Mouse (Mus musculus) layer of hippocampus, adult 8-10 months (tissue): ENCODE measurements at regions not wholly inside any gene's neighbourhood (a gene's known extent, or its start where the extent isn't known, plus 50 kb on each side); places are given as distances from the start of the nearest gene placed in this dataset.

ENCODE experiments used
- DNase-seq, 2 experiments: peaks; one replicate each; pipeline ENCODE4 v3.0.0; 2022; ENCODE audit warnings: low spot score in 2 of 2

DNA sequence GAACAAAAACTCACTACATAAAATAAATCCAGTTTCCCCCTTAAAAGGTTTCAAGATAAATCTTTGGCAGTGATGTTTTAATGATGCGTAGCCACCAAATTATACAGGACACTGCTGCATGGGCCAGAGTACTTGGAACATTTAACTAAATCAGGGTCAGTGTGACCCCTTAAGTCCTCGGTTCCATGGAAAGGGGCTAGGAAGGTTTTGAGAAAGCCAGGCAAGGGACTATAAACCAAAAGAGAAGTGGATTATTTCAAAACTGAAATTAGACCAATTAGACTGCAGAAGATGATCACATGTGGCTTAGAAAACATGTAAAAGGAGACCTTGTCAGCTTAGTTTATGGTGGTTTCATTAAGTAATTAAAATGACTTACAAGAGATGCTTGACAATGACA, 276.6 kb upstream of the N6amt1 start:
- no peak for DNase-seq

DNA sequence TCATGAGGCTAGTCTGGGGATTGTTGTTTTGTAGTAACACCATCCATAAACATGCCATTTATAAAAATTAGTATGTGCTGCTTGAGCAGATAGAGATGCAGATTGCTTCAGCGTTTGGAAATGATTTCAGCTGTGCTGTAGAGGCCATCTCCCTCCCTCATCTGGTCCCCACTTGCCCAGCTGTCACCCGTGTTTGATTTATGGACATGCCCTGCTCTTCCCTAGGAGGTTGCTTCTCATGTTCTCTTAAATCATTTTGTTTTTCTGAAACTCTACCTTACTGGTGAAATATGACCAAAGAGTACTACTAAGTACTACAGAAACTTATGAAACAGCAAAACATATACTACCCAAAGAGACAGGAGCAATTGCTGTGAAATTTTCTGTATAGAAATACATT, 284.7 kb upstream of the N6amt1 start:
- no peak for DNase-seq

DNA sequence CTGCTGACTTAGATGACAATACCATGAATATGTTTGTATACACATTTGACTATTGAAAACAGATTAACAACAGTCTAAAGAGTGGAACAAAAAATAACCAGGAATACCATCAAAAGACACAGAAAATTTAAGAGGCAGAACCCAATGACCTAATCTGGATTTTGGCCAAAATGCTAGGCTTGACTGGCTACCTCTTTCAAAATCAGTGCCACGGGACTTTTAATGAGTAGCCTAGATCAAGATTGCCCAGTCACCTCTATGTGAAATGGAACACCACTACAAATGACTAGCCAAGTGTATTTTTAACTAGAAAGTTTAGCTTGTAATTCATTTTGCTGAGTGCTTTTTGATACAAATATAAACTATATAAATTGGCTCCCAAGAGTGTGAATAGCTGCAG, 286.0 kb upstream of the N6amt1 start:
- DNase-seq: no peak

DNA sequence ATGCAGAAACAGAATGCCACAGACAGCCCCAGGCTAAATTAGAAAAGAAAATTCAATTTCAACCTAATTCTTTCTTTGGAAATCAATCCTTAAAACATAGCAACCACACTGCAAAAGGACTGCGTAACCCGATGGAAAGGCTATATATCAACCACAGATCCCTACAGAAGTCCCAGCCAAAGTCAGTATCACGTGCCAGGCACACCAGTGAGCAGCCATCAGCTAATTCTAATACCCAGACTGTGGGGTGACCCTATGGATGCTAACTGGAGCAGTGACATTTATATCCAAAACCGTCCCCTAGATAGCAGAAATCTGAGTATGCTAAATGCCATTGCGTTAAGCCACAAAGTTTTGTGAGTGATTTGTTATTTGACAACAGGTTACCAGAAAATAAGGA, 286.5 kb upstream of the N6amt1 start:
- no peak for DNase-seq

DNA sequence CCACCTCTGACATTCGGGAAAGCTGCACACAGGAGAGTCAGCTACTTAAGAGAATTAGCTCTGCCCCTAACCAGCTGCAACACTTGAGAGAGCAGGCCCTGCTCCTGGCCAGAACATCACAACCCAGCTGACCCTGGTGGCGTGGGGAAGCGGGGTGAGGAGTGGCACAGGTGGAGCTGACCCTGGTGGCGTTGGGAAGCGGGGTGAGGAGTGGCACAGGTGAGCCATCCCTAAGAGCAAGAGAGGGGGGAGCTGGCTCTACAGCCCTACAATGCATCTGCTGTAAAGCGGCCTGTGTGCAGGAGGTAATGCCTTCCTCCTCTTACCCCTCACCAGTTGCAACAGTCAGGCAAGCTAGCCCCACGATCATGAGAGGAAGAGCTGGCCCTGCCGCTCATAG, 293.5 kb upstream of the N6amt1 start:
- DNase-seq: no peak

DNA sequence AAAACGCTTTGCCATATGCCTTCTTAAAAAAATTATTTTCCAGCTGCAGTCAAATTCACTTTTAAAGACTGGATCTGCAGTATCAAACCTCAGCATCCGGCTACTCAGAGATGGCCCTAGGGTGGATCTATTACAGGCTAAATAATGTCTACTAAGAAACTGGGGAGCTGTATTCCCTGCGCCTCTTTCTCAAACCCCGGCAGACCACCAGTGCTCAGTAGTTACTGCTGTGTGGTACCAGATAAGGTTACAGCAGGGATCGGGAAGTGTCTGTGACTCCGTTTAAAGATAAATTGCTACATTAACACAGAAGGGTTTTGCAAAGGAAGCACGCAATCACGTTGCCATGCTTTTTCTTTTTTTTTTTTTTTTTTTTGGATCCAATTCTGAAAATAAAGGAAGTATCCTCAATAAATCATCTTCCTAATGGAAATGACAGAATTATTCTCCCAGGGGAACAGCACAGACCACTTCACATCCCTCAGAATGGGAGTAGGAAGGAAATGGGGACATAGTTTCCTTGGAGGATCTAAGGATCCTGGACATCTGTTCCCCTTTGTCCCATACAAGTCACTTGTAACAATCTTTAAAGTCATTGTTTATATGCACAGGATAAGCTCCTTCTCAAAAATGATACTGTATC, 304.1 kb upstream of the N6amt1 start:
- no peak for DNase-seq

DNA sequence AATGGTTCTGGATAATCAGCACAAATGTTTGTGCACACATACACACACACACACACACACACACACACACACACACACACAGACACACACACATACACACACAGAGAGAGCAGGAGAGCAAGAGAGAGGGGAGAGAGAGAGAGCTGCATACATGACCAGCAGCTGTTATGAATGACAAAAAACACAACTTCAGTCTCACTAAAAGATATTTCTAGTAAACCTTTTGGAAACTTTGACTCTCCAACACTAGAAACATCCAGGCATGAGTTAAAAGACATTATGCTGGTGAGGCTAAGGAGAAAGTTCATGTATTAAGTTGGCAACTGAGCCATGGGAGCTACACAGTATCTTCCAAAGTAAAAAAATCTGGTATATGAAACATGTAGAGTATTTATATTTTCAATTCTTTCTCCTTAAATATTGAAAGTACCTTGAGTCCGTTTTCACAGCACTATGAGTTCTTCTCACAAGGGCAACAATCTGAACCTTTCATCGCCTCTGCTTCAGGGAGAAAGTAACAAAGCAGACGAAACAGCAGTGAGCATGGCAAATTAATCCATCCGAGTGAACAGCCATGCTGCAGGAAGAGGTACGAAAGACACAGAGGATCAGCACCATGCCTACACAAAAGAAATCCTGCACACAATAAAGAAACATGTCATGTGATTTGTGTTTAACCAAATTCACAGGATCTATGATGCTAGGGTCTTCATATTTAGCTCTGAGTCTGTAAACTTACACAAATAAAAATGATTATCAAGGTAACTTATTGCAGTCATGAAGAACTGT, 309.0 kb upstream of the N6amt1 start:
- no peak for DNase-seq

DNA sequence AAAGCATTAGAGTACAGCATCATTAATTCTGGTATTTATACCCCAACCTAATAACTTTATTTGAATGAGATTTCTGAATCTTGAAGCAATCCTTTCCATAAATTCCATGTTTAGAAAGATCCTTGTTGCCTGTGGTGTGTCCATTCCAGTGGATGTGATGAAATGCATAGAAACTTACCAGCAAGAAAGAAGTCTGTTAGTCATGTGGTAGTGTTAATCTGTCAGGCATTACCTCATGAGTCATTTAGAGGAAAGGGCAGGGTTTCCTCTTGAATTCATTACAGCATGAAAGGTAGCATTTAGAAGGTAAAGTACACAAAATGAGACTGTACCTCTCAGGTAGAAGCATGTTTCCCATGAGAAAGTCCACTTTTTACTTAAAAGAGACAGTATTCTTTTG, 310.3 kb upstream of the N6amt1 start:
- DNase-seq: no peak

DNA sequence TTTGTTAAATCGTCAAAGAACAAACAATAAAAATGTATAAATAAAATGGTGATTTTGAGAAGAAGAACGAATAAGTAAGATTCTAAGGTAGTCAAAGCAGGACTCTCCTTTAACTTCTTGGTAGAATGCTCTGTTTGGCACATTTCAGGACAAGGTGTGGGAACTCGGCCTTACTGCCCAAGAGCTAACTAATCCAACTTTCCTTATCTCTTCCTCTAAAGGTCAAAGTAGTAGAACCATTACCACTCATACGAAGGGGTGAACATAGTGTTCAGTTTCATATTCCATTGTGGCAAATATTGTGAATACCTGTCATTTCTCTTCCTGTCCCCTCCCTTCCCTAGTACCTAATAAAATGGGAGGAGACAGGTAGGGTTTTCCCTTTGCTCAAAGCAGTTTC, 313.6 kb upstream of the N6amt1 start:
- no peak for DNase-seq

DNA sequence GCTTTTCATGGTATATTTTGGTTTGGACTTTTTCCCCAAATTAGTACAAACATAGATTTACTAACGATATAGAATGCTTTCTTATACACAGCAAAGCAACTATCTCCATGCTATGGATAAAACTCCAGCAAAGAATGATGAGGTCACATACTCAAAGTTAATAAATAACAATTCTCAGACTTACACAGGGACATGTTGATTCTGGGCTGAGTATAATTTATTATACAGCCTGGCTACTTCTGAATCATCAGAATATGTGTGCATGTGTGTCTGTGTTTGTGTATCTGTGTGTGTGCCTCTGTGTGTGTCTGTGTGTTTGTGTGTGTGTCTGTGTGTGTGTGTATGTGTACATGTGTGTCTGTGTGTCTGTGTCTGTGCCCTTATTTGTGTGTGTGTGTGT, 314.1 kb upstream of the N6amt1 start:
- no peak for DNase-seq

DNA sequence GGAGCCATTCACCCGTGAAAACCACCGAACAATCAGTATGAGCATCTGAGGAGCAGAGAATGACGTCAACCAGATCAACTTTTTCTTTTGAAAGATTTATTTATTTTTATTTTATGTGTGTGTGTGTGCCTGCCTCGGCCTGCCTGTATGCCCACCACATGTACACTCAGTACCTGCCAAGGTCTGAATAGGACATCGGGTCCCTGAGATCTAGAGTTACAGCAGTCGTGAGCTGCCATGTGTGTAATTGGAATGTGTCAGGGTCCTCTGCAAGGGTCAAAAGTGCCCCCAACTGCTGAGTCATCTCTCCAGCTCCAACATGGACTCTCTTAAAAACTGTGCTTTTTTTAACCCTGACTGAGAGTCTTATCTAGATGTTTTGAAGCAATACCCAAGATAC, 316.9 kb upstream of the N6amt1 start:
- DNase-seq: no peak

DNA sequence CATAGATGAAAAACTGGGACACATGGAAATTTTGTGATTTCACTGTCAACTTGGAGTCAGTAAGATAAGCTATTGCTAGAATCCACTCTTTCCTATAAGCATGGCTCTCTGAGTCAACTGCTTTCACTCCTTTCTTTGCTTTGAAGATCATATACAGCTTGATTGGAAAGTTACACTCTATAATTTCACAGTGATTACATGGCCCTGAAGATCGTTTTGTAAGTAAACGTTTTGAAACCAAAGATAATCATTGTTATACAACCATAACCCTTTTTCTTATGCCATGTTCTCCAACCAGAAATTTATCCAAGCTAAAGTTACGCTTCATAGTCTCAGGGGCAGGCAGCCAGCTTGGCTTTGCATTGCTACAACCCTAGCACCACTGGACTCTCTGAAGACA, 322.1 kb upstream of the N6amt1 start:
- DNase-seq: no peak

DNA sequence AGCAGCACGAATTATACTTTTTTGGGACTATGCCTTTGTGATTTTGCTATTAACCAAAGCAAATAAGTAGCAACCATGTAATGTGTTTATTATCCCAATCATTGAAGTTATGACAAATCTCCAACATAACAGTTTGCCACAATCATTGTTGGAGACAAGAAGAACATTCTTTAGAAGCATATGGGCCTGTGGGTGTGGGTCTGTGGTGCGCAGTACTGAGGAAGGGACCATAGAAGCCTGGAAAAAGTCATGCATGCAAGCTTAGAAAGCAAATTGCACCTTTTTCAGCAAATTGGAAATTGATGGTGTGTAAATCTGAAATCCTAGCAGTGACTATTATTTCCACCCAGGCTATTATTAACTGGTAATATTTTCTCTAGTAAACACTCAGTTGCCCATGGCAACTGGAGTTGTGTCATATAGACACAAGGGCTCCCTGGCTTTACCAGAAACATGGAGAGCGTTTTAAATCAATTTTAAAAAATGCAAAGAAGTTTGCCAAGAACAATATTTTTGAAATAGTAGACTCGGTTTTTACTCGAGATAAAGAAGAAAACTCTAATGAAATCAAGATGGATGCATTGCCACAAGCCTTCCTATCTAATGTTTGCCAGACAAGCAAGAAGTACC, 325.4 kb upstream of the N6amt1 start:
- peak; percentile 13 to 14 for DNase-seq

DNA sequence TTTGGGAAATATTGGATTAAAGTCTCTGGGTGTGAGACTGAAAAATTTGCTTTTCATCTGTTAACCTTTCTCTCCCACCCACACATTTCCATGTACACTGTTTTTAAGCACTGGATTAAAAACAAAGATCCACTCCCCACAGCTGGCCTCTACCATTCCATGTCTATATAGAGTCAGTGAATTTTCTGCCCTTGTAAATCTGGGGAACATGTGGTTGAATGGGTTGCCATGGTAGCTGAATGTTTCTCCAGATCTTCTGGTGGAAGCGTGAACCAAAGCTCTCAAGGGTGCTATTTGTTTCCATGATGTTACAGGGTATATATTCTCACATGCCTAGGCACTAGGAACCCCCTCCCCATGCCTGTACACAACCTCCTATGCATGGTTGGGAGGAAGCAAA, 326.4 kb upstream of the N6amt1 start:
- DNase-seq: no peak

DNA sequence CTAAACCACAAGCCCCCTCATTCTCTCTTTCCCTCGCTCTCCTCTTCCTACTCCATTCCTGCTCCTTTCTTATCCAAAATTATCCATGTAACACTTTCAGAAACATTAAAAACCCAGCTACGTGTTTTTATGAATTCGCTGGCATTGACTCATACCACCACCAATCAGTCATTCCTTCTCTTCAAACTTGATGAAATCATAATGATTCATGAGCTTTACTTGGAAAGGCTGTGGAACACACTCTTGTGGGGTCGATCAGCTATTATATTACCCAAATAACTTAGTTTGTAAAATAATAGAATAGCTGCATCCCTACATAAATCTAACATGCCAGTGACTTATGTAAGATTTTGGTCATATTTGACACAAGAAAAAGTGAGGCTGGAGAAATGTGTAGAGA, 331.9 kb upstream of the N6amt1 start:
- no peak for DNase-seq

DNA sequence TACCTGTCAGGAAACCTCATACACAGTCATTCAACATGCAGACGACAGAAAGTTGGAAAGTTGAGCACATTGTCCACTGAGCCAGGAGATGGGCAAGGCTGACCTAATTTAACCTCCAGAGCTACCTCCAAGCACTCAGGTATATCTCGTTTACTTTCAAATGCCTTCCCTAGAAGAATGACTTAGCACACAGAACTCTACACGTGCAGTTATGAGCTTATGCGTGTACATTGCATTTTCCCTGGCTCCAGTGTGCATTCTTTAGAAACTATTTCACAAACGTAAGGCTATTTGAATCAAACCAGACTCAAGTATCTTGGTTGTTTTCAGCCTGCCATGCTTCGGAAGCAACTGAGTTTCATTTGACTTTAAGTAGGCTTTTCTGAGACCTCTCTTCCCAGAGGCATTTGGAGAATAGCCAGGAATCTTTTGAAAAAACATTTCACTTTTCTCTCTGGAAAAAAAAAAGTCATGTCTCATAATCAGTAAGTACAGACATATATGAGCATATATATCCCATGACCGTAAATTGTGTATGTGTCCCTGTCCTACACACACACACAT, 336.8 kb upstream of the N6amt1 start:
- DNase-seq: no peak

DNA sequence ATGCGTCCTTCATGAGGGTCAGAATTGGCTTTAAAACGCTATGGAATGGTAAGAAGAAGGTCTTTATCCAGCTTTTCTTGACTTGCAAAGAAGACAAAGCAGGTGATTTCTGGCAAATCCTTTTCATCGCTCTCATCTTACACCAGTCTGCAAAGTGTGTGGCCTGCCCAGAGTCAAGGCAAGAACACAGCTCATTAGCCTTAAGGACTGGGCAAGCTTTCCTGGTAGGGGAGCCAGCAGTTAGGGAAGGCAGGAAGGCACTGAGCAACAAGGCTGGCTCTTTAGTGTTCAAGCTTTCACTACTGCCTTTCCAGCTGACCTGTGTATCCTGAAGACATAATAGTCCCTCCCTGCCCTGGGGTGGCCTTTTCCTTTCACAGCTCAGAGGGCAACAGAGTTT, 352.4 kb upstream of the N6amt1 start:
- DNase-seq: no peak

DNA sequence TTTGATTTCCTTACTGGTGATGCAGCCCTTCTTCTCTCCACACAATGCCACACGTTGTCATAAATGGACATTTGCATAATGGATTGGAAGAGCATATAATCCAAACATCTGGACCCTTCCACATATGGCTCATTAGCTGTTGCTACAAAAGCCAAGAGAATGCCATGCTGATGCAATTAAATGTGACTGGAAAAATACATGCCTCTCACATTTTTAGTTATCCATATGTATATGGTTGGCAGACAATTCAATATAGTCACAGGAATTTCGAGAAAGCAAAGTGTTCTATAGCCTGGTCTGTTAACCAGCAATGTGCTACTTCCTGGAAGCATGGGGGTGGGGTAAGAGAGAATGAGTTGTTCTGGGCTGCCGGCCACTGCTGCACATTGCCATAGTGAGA, 352.9 kb upstream of the N6amt1 start:
- peak in 1 of 2 experiments; percentile 15 for DNase-seq

DNA sequence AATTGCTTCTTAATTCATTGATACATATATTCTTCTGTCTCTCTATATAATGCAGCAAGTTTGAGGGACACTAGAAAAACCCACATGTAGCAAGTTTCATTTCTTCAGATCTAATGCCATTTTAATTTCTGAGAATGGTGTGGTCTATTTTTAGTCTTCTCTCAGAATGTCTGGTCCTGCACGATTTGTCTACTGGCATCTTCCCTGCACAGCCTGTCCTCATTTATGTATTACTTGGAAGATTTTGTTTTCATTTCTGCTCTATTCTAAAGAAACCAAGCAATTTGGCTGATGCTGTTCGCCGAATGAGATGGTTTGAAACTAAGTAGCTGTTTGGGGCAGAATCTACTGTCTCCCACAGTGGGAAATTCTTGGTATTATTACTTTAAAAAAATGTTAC, 382.3 kb upstream of the N6amt1 start:
- DNase-seq: peak in 1 of 2 experiments; percentile 6

DNA sequence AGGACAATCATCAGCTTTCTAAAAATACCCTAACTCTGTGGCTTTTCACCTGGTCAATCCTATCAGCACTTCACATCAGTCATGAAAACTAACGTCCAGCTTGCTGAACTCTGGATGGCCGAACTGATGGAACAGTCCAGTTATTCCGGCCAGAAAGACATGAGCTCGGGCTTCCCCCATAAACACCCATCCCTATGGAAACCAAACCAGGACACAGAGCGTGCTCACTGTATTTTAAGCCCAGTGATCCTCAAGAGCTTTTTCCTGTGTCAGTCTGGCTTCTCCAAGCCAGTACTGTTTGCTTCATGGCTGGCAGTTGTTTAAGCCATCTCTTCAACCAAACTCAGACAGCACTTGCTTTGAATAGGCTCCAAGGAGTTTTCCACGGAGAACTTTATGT, 404.3 kb upstream of the N6amt1 start:
- DNase-seq: no peak

DNA sequence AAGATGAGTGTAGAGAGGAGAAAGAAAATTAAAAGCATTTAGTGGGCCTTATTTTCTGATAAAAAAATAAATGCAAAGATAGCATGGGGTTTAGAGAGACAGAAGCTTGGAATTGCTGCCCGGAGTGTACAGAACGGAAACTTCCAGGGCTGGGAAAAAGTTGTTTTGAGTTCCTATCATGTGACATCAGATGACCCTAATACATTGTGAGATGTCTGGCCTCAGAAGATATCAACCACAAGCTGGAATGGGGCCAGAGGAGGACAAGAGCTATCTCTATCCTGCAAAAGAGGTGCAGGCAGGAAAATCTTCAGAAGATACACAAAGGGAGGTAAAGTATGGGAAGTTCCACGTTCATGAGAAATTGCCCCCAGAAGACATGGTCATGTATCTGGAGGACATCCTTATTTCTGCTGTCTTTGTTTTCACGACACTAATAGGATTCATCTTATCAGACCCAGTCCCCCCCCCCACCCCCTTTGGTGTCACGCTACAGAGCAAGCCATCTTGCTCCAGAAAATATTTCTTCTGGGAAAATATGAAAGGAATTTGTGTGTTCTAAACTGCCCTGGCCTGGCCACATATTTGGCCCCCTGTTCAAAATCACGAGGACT, 408.3 kb upstream of the N6amt1 start:
- no peak for DNase-seq

DNA sequence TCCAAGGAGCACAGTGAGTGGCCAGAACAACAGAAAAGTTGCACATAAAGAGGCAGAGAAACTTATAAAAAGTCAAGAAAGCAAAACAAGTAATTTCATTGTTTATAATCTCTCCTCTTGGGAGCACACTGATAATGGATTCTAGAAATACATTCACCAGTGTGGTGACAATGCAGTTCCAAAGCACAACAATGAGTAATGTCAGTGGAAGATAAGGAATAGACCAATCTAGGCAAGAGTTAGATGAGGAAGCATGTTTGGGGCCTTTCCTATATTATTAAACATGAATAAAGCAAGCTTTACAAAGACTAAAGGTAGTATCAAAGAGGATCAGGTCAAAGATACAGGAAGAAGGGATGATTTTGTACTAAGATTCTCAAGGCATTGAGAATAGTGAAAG, 408.9 kb upstream of the N6amt1 start:
- no peak for DNase-seq
